Mouse (Mus musculus): Measurements from ENCODE around the gene Oscp1. TPM values are rescaled to one million over a fixed set of nuclear protein-coding genes. Genes with fewer than 3 reads are reported as not detected.

The Oscp1 gene
- polyA plus RNA-seq, 1 experiment from 2014 or later = 23.7 TPM

GRCm38 (mm10) chr4:126131290-126132121, 73.1 kb downstream of the Oscp1 start:
- H3K36me3 ChIP-seq (ENCODE audit: control insufficient read depth, insufficient read depth, low read length) = peaks cover 25% of the 10 kb centered on the region
- 0 out of 2 replicates have a peak, but pooled peaks cover 2% of the 10 kb centered on the region for H3K9me3 ChIP-seq (ENCODE audit: control insufficient read depth, low read length)
- peak overlapping the region; percentile 98 for H3K27ac ChIP-seq (ENCODE audit: low read length)
- peaks cover 43% of the 10 kb centered on the region for H3K4me1 ChIP-seq (replicated peaks; ENCODE audit: control insufficient read depth, insufficient read depth, low read length)
- WGBS = 33% methylated on average over 10 of the region's 10 CpGs
- no peak overlapping the region for H3K4me3 ChIP-seq (ENCODE audit: low read length)
- no peaks in the 10 kb centered on the region for H3K27me3 ChIP-seq (ENCODE audit: control insufficient read depth, insufficient read depth, low read depth, low read length)
- peak; percentile 60 for ATAC-seq (ENCODE audit: low read depth)
- H3K4me2 ChIP-seq (ENCODE audit: low read depth, low read length) = no peak overlapping the region; the same call in 1 of the 2 replicates
- peak overlapping the region; percentile 57; the same call in 1 of the 2 replicates for H3K9ac ChIP-seq (ENCODE audit: low read length)

DNA sequence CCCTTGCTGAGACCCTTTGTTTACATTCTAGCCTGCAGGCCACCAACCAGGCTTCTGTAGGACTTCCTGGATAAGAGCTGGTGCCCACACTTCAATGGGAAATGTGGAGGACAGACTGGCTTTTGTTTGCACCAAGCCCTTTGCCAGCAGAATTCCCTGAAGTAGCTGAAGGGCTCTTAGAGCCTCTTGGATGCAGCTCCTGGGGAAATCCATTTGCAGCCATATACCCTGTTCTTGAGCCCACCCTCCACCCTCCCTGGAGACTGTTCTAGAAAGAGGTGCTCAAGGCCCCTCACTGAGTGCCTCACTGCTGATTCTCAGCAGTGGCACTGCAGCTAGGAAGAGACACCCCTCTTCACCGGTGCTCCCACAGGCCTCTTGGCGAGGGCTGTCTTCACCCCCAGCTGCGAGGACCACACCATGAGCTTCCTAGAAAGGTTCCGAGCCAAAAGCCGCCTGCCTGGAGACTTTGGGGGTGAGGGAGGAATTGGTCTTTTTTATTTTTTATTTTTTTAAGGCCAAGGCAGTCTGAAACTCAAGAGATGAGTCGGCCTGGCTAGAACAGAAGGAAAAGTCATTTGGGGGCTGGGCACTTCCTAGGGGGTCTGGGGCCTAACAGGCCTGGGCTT, 74.4 kb downstream of the Oscp1 start:
- H3K4me3 ChIP-seq (ENCODE audit: low read length) = no peak overlapping the region
- H3K9me3 ChIP-seq (ENCODE audit: control insufficient read depth, low read length) = 0 out of 2 replicates have a peak, but pooled peaks cover 2% of the 10 kb centered on the region
- H3K9ac ChIP-seq (ENCODE audit: low read length) = peak overlapping the region; percentile 57
- H3K27ac ChIP-seq (ENCODE audit: low read length) = peak overlapping the region; percentile 98
- no peaks in the 10 kb centered on the region for H3K27me3 ChIP-seq (ENCODE audit: control insufficient read depth, insufficient read depth, low read depth, low read length)
- peak; percentile 50 for ATAC-seq (ENCODE audit: low read depth)
- H3K4me1 ChIP-seq (replicated peaks; ENCODE audit: control insufficient read depth, insufficient read depth, low read length) = peaks cover 43% of the 10 kb centered on the region
- H3K4me2 ChIP-seq (ENCODE audit: low read depth, low read length) = no peak overlapping the region
- 16% methylated on average over 6 of the region's 6 CpGs for WGBS
- peaks cover 26% of the 10 kb centered on the region for H3K36me3 ChIP-seq (ENCODE audit: control insufficient read depth, insufficient read depth, low read length)

- no peak for ATAC-seq (ENCODE audit: low read depth)
- Histone ChIP-seq H3K9me3 (ENCODE audit: control insufficient read depth, low read length) (0 out of 2 replicates have a peak, but pooled peaks cover 2% of the 10 kb centered on the region), H3K27me3 (ENCODE audit: control insufficient read depth, insufficient read depth, low read depth, low read length) (no peaks in the 10 kb centered on the region), H3K4me2 (ENCODE audit: low read depth, low read length) (no peak overlapping the region), H3K36me3 (ENCODE audit: control insufficient read depth, insufficient read depth, low read length) (peaks cover 25% of the 10 kb centered on the region), H3K9ac (ENCODE audit: low read length) (no peak overlapping the region), H3K4me1 (replicated peaks; ENCODE audit: control insufficient read depth, insufficient read depth, low read length) (peaks cover 43% of the 10 kb centered on the region), H3K27ac (ENCODE audit: low read length) (no peak overlapping the region), H3K4me3 (ENCODE audit: low read length) (no peak overlapping the region)
- WGBS = 87% methylated on average over 4 of the region's 4 CpGs
These were observed 75.9 kb downstream of the Oscp1 start for GRCm38 (mm10) chr4:126134236-126134635.

DNA sequence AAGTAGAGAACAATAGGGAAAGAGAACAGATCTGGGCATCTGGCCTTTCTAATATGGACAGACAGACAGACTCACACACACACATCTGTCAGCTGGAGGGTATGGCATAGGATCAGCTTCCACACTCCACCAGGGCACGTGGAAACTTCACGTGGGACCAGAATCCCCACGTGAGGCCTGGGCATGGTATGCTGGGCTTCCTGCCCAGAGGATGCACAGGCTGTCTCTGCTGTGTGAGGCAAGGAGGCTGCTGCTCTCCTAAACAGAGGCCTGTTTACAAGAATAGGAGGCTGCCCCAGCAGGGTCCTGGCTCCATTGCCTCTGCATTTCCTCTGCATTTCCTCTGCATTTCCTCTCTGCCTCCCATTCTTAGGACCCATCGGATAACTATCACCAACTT, 76.3 kb downstream of the Oscp1 start:
- Histone ChIP-seq H3K4me3 (ENCODE audit: low read length) (no peak overlapping the region), H3K9ac (ENCODE audit: low read length) (no peak overlapping the region), H3K27ac (ENCODE audit: low read length) (no peak overlapping the region), H3K4me2 (ENCODE audit: low read depth, low read length) (no peak overlapping the region), H3K4me1 (replicated peaks; ENCODE audit: control insufficient read depth, insufficient read depth, low read length) (peaks cover 42% of the 10 kb centered on the region), H3K36me3 (ENCODE audit: control insufficient read depth, insufficient read depth, low read length) (peaks cover 28% of the 10 kb centered on the region), H3K9me3 (ENCODE audit: control insufficient read depth, low read length) (0 out of 2 replicates have a peak, but pooled peaks cover 2% of the 10 kb centered on the region), H3K27me3 (ENCODE audit: control insufficient read depth, insufficient read depth, low read depth, low read length) (no peaks in the 10 kb centered on the region)
- WGBS = 69% methylated on average over 4 of the region's 4 CpGs
- no peak for ATAC-seq (ENCODE audit: low read depth)

DNA sequence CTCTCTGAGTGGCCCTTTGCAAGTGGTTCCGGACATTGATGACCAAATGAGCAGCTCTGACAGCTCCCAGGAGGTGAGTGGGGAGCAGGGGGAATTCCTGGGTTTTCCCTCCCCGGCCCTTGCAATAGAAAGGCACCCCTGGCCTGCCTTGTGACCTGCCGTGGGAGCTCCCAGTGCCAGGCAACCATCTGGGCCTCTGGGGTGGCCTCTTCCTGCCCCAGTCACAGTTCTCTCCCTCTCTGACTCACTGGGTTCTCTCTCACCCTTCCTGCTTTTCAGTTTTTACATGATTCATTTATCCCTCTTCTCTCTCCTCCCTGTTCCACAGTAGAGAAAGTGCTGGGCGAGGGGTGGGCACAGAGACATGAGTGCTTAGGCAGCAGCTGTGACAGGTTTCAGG, 79.4 kb downstream of the Oscp1 start:
- 0 out of 2 replicates have a peak, but pooled peaks cover 2% of the 10 kb centered on the region for H3K9me3 ChIP-seq (ENCODE audit: control insufficient read depth, low read length)
- H3K4me2 ChIP-seq (ENCODE audit: low read depth, low read length) = no peak overlapping the region
- H3K27ac ChIP-seq (ENCODE audit: low read length) = no peak overlapping the region
- H3K4me3 ChIP-seq (ENCODE audit: low read length) = no peak overlapping the region
- 75% methylated on average over 4 of the region's 4 CpGs for WGBS
- peaks cover 19% of the 10 kb centered on the region for H3K4me1 ChIP-seq (replicated peaks; ENCODE audit: control insufficient read depth, insufficient read depth, low read length)
- H3K36me3 ChIP-seq (ENCODE audit: control insufficient read depth, insufficient read depth, low read length) = peaks cover 28% of the 10 kb centered on the region
- no peaks in the 10 kb centered on the region for H3K27me3 ChIP-seq (ENCODE audit: control insufficient read depth, insufficient read depth, low read depth, low read length)
- H3K9ac ChIP-seq (ENCODE audit: low read length) = no peak overlapping the region
- ATAC-seq (ENCODE audit: low read depth) = no peak

- Histone ChIP-seq H3K36me3 (ENCODE audit: control insufficient read depth, insufficient read depth, low read length) (peaks cover 20% of the 10 kb centered on the region), H3K4me3 (ENCODE audit: low read length) (no peak overlapping the region), H3K4me2 (ENCODE audit: low read depth, low read length) (no peak overlapping the region), H3K9me3 (ENCODE audit: control insufficient read depth, low read length) (no peaks in the 10 kb centered on the region), H3K9ac (ENCODE audit: low read length) (no peak overlapping the region), H3K27me3 (ENCODE audit: control insufficient read depth, insufficient read depth, low read depth, low read length) (no peaks in the 10 kb centered on the region), H3K4me1 (replicated peaks; ENCODE audit: control insufficient read depth, insufficient read depth, low read length) (peaks cover 14% of the 10 kb centered on the region), H3K27ac (ENCODE audit: low read length) (peak overlapping the region; percentile 41)
- ATAC-seq (ENCODE audit: low read depth) = no peak
- WGBS = 59% methylated on average over 5 of the region's 5 CpGs
These were observed 82.7 kb downstream of the Oscp1 start for GRCm38 (mm10) chr4:126141021-126141420.

Other genes starting within 250 kb of the Oscp1 start
- 1.4 TPM in 2 replicates for gene Csf3r, start 34.0 kb upstream of the Oscp1 start, polyA plus RNA-seq (2015; fragmentation: Nextera tagmentation; extraction: Ambion mirVana)
- 116 and 135 TPM in 2 replicates for gene Mrps15, start 11.6 kb upstream of the Oscp1 start, polyA plus RNA-seq (2015; fragmentation: Nextera tagmentation; extraction: Ambion mirVana)
- gene Lsm10, start 38.1 kb downstream of the Oscp1 start, polyA plus RNA-seq (2015; fragmentation: Nextera tagmentation; extraction: Ambion mirVana) = 57.2 and 57.7 TPM in 2 replicates
- gene Stk40, start 45.4 kb downstream of the Oscp1 start, polyA plus RNA-seq (2015; fragmentation: Nextera tagmentation; extraction: Ambion mirVana) = 37.7 and 40.3 TPM in 2 replicates
- 98.0 and 108 TPM in 2 replicates for gene Eva1b, start 89.2 kb downstream of the Oscp1 start, polyA plus RNA-seq (2015; fragmentation: Nextera tagmentation; extraction: Ambion mirVana)
- 9.2 and 12.3 TPM in 2 replicates for gene Sh3d21, start 104.9 kb downstream of the Oscp1 start, polyA plus RNA-seq (2015; fragmentation: Nextera tagmentation; extraction: Ambion mirVana)
- 197 and 213 TPM in 2 replicates for gene Thrap3, start 144.2 kb downstream of the Oscp1 start, polyA plus RNA-seq (2015; fragmentation: Nextera tagmentation; extraction: Ambion mirVana)
- 26.0 and 26.9 TPM in 2 replicates for gene Map7d1, start 197.8 kb downstream of the Oscp1 start, polyA plus RNA-seq (2015; fragmentation: Nextera tagmentation; extraction: Ambion mirVana)
- gene Trappc3, start 203.8 kb downstream of the Oscp1 start, polyA plus RNA-seq (2015; fragmentation: Nextera tagmentation; extraction: Ambion mirVana) = 101 and 107 TPM in 2 replicates
- 3.6 and 4.6 TPM in 2 replicates for gene Col8a2, start 228.2 kb downstream of the Oscp1 start, polyA plus RNA-seq (2015; fragmentation: Nextera tagmentation; extraction: Ambion mirVana)